Mouse (Mus musculus) limb, embryonic 14.5 days (tissue): ENCODE data around the gene Ggt5. TPM values are rescaled to one million over a fixed set of nuclear protein-coding genes. Genes with fewer than 3 reads are reported as not detected.

Experiments used
- ATAC-seq: fragments of 200-750 bp; cut with Nextera tagmentation; 2 replicates; pipeline ENCODE4 v1.8.0; 2017; ENCODE audit warnings: low read depth, moderate number of reproducible peaks, moderate TSS enrichment; ENCODE audit not compliant: low FRiP score
- DNase-seq: peaks from one replicate; pipeline ENCODE4 v3.0.0-alpha.2; 2015; ENCODE audit warnings: low spot score
- H3K27ac ChIP-seq: fragments of 300-500 bp; sonication (generic); replicated peaks from 2 replicates; pipeline ENCODE4 v1.5.1; 2014; ENCODE audit warnings: low read depth, mild to moderate bottlenecking, low read length, moderate library complexity, mixed read lengths
- H3K27me3 ChIP-seq: fragments of 300-500 bp; sonication (generic); 2 replicates; pipeline ENCODE4 v1.6.1; 2014; ENCODE audit warnings: low read length, mixed read lengths; ENCODE audit not compliant: control insufficient read depth, insufficient read depth
- H3K36me3 ChIP-seq: fragments of 300-500 bp; sonication (generic); 2 replicates; pipeline ENCODE4 v1.6.1; 2014; ENCODE audit warnings: mild to moderate bottlenecking, low read length, moderate library complexity, mixed read lengths; ENCODE audit not compliant: control insufficient read depth, insufficient read depth
- H3K4me1 ChIP-seq: fragments of 300-500 bp; sonication (generic); 2 replicates; pipeline ENCODE4 v1.6.1; 2014; ENCODE audit warnings: antibody characterized with exemption, low read length, mixed read lengths; ENCODE audit not compliant: control insufficient read depth, insufficient read depth
- H3K4me2 ChIP-seq: fragments of 300-500 bp; sonication (generic); replicated peaks from 2 replicates; pipeline ENCODE4 v1.6.1; 2014; ENCODE audit warnings: low read depth, mild to moderate bottlenecking, low read length, moderate library complexity; ENCODE audit not compliant: severe bottlenecking
- H3K4me3 ChIP-seq: fragments of 300-500 bp; sonication (generic); replicated peaks from 2 replicates; pipeline ENCODE4 v1.5.1; 2014; ENCODE audit warnings: low read length
- H3K9ac ChIP-seq: fragments of 300-500 bp; sonication (generic); 2 replicates; pipeline ENCODE4 v1.6.1; 2014; ENCODE audit warnings: mild to moderate bottlenecking, low read depth, low read length, moderate library complexity; ENCODE audit not compliant: severe bottlenecking
- H3K9me3 ChIP-seq: fragments of 300-500 bp; sonication (generic); 2 replicates; pipeline ENCODE4 v1.6.1; 2016; ENCODE audit warnings: low read length; ENCODE audit not compliant: control insufficient read depth
- POLR2A ChIP-seq: fragments of 200-500 bp; IDR thresholded peaks from 2 replicates; pipeline ENCODE4 v1.8.0; 2012; ENCODE audit warnings: inconsistent platforms, mild to moderate bottlenecking, moderate library complexity, borderline replicate concordance; ENCODE audit not compliant: insufficient read depth, insufficient read length; ENCODE audit errors: extremely low read depth
- WGBS: fragments of 180-500 bp; shearing (Covaris S2); extraction: QIAGEN DNeasy Blood & Tissue Kit; methylation state at CpG from one replicate; pipeline ENCODE4 v1.1.7; 2014; 5-methylcytosine and 5-hydroxymethylcytosine counted together
- polyA plus RNA-seq, 2 experiments: library from polyadenylated mRNA; depleted of rRNA in 1 of 2; stranded (reverse) in 1 of 2; unstranded in 1 of 2; fragments of >200 nt; fragmentation: Nextera tagmentation in 1 of 2; extraction: Ambion mirVana in 1 of 2; gene quantifications; 2 replicates each; pipeline versions ENCODE4 v1.2.1 to v1.2.3; 2012 to 2014

Ggt5 gene
- polyA plus RNA-seq, 2 experiments = 1.1 to 7.5 TPM

DNA sequence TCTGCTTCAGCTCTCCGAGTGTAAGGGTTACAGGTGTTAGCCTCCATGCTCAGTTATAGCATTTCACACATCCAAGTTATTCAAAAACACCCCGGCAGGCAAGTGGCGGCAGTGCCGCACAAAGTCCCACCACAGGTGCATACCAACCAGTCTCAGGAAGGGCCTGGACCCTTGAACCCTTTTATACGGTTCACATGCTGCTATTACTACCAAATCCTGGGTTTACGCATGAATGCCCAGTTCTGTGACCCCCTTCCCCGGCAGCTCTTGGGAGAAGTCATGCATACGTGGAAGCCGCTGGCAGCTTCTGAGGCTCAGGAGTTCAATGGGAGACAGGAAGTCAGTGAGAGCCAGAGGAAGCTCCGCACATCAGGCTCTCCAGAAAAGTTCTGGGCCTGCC, 16.0 kb upstream of the Ggt5 start:
- no peak for DNase-seq
- ATAC-seq = no peak
- H3K4me1 ChIP-seq = no peaks in the 10 kb centered on the region
- 69% methylated on average over 10 of the region's 10 CpGs for WGBS
- no peak overlapping the region for H3K9ac ChIP-seq
- H3K36me3 ChIP-seq = no peaks in the 10 kb centered on the region
- H3K4me3 ChIP-seq = no peak overlapping the region
- H3K27ac ChIP-seq = no peak overlapping the region
- H3K4me2 ChIP-seq = no peak overlapping the region
- no peak for TF ChIP-seq POLR2A
- no peaks in the 10 kb centered on the region for H3K27me3 ChIP-seq
- H3K9me3 ChIP-seq = no peaks in the 10 kb centered on the region

DNA sequence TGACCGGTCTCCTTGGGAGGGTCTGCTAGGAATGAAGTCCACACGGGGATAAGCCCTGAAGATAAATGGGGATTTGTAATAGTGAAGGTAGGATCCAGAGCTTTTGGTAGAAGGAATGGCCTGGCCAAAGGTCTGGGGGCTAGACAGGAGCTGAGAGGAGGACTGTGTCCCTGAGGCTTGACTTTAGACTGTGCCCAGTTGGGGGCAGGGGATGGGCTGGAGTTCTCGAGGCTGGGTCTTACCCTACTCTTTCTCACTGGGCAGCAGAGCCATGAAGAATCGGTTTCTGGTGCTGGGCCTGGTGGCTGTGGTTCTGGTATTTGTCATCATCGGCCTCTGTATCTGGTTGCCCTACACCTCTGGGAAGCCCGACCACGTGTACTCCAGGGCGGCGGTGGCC, 15.2 kb upstream of the Ggt5 start:
- Histone ChIP-seq H3K4me3 (no peak overlapping the region), H3K27ac (no peak overlapping the region), H3K36me3 (no peaks in the 10 kb centered on the region), H3K4me1 (no peaks in the 10 kb centered on the region), H3K27me3 (no peaks in the 10 kb centered on the region), H3K9ac (no peak overlapping the region), H3K4me2 (no peak overlapping the region), H3K9me3 (no peaks in the 10 kb centered on the region)
- no peak for DNase-seq
- no peak for TF ChIP-seq POLR2A
- no peak for ATAC-seq
- WGBS = 91% methylated on average over 8 of the region's 9 CpGs

DNA sequence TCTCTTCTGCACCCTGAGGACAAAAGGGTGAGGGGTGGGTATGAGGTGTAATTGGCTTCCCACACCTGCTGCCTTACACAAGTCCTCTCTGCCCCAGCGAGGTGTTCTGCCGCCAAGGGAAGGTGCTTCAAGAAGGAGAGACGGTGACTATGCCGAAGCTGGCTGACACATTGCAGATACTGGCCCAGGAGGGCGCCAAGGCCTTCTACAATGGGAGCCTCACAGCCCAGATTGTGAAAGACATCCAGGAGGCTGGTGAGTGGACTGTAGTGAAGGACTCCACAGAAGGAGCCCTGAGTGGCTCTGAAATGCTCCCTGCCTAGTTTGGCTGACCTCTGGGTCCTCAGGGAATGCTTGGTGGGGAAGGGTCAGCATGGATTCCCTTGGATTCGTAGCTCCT, 10.0 kb upstream of the Ggt5 start:
- H3K4me3 ChIP-seq = no peak overlapping the region
- no peak overlapping the region for H3K4me2 ChIP-seq
- H3K9me3 ChIP-seq = no peaks in the 10 kb centered on the region
- no peaks in the 10 kb centered on the region for H3K36me3 ChIP-seq
- H3K9ac ChIP-seq = no peak overlapping the region
- H3K27me3 ChIP-seq = no peaks in the 10 kb centered on the region
- ATAC-seq (no peak), DNase-seq (no peak)
- no peak for TF ChIP-seq POLR2A
- WGBS = 89% methylated on average over 6 of the region's 6 CpGs
- H3K27ac ChIP-seq = no peak overlapping the region
- no peaks in the 10 kb centered on the region for H3K4me1 ChIP-seq

DNA sequence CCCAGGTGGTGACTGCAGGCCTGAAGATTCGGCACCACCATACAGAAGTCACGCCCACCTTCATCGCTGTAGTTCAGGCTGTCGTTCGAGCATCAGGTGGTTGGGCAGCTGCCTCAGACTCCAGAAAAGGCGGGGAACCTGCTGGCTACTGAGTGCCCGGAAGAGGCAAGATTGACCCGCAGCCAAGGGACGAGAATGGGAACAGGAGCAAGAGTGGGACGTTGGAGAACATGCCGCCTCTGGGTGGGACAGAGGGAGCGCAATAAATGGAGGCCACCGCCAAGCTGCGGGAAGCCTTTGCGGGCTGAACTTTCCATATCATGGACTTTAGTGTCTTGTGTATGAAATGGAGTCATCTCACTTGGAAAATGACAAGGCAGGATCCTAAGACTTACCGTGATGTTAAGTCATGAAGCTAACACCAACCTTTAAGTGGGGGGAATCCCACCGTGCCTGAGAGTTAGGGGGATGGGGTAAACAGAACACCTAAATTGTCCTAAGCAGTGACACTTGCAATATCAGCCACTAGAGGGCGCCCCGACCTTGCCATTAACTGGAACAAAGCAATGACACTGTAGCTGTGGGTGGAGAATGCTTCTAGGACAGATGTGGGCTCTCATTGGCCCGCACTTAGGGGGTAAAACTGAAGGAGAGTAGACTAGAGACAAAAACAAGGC, 3.1 kb upstream of the Ggt5 start:
- peak; percentile 93 for DNase-seq
- peaks cover 9% of the 10 kb centered on the region for H3K4me1 ChIP-seq
- H3K9ac ChIP-seq = peak overlapping the region; percentile 45; the same call in 1 of the 2 replicates
- 17% methylated on average over 20 of the region's 20 CpGs for WGBS
- no peaks in the 10 kb centered on the region for H3K36me3 ChIP-seq
- H3K4me3 ChIP-seq = peak overlapping the region; percentile 20
- no peaks in the 10 kb centered on the region for H3K27me3 ChIP-seq
- H3K9me3 ChIP-seq = no peaks in the 10 kb centered on the region
- peak; percentile 82 for ATAC-seq
- 0 out of 2 replicates have a peak, but pooled peaks have one; percentile 15 for TF ChIP-seq POLR2A
- no peak overlapping the region for H3K27ac ChIP-seq
- peak overlapping the region; percentile 48 for H3K4me2 ChIP-seq

DNA sequence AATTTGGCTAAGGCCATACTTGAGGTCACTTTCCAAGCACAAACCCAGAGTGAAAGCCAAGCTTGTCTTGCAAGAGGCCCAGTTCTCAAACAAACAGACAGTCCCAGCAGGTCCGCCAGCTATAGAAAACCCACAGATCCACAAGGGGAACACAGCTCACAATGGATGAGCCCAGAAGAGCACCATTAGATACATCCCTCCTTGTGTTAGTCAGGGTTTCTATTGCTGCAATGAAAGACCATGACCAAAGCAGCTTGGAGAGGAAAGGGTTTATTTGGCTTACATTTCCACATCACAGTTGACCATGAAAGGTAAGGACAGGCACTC, 2.6 kb upstream of the Ggt5 start:
- 71% methylated on average over 1 of the region's 1 CpGs for WGBS
- ATAC-seq = no peak
- Histone ChIP-seq H3K4me3 (no peak overlapping the region), H3K27ac (no peak overlapping the region), H3K4me1 (peaks cover 10% of the 10 kb centered on the region), H3K36me3 (no peaks in the 10 kb centered on the region), H3K4me2 (no peak overlapping the region), H3K27me3 (no peaks in the 10 kb centered on the region), H3K9ac (no peak overlapping the region), H3K9me3 (no peaks in the 10 kb centered on the region)
- DNase-seq = no peak
- TF ChIP-seq POLR2A = no peak
